ENCODE assay signal across 9 mouse cellular contexts in genomic region chr7:25793679-25794078, GRCm38 (mm10). TPM values are rescaled to one million over a fixed set of nuclear protein-coding genes. Genes with fewer than 3 reads are reported as not detected.
DNase-seq lines count a peak whose midpoint lies in the region; ATAC-seq and TF ChIP-seq lines count a peak whose summit lies in the region.
"Had no signal": no experiment of that assay in that cellular context is flagged by ENCODE, and none has a peak within 500 bp of the region (broad histone marks: within the 10 kb centered on the region; RNA-seq: fewer than 3 reads in every experiment).

No protein-coding gene starts in this region.

- H3K4me1 ChIP-seq in kidney, embryonic 15.5 days = peaks cover 12% of the 10 kb centered on the region
- peaks cover 15% of the 10 kb centered on the region for H3K4me1 ChIP-seq in E14TG2a.4 (replicated peaks; ENCODE audit: low read depth, low read length)
- H3K4me1 ChIP-seq in lung, adult 2 months (ENCODE audit: control insufficient read depth, insufficient read depth, low read length) = no peaks in the 10 kb centered on the region

- no peaks in the 10 kb centered on the region for H3K9me3 ChIP-seq in kidney, embryonic 15.5 days (replicated peaks)
- H3K9me3 ChIP-seq in E14TG2a.4 (ENCODE audit: low read length) = no peaks in the 10 kb centered on the region
- H3K9me3 ChIP-seq: hindbrain, embryonic 15.5 days had no signal

- no peaks in the 10 kb centered on the region for H3K36me3 ChIP-seq in kidney, embryonic 15.5 days
- no peaks in the 10 kb centered on the region for H3K36me3 ChIP-seq in E14TG2a.4 (ENCODE audit: insufficient read depth, low read length)
- H3K36me3 ChIP-seq: hindbrain, embryonic 15.5 days had no signal

- DNase-seq in kidney, adult 18-20 months = peak; percentile 48
- DNase-seq in A20 (ENCODE audit: low read depth, low spot score) = peak; percentile 24
- no peak for DNase-seq in lung, adult 2 months
- DNase-seq in frontal cortex, postnatal 10 days (ENCODE audit: low spot score in 2 of 2) = no peak
- no peak for DNase-seq in urinary bladder, postnatal 36 days (ENCODE audit: low spot score in 2 of 2)
- DNase-seq: gastrocnemius, postnatal 14 days had no signal

- TF ChIP-seq CTCF in E14TG2a.4 (conservative IDR thresholded peaks at IDR 0.05; ENCODE audit: low read length) = peak; percentile 27
- TF ChIP-seq CTCF in lung, adult 2 months (IDR thresholded peaks at IDR 0.05; ENCODE audit: insufficient read depth, low read length) = 0 out of 2 replicates have a peak, but pooled peaks have one; percentile 9

- H3K9ac ChIP-seq in kidney, embryonic 15.5 days = no peak overlapping the region
- H3K9ac ChIP-seq: hindbrain, embryonic 15.5 days had no signal

- no peak overlapping the region for H3K4me3 ChIP-seq in kidney, embryonic 15.5 days (replicated peaks)
- no peak overlapping the region for H3K4me3 ChIP-seq in E14TG2a.4 (replicated peaks; ENCODE audit: low read length)
- H3K4me3 ChIP-seq in lung, adult 2 months (replicated peaks; ENCODE audit: extremely low read depth, low read depth, low read length) = no peak overlapping the region
- H3K4me3 ChIP-seq: hindbrain, embryonic 15.5 days had no signal

- TF ChIP-seq POLR2A in lung, adult 2 months (IDR thresholded peaks at IDR 0.05; ENCODE audit: borderline replicate concordance, extremely low read depth, low read depth, low read length) = no peak

- WGBS in kidney, embryonic 15.5 days = 62% methylated on average over 3 of the region's 3 CpGs
- WGBS in lung, adult 2 months = 47% methylated on average over 3 of the region's 3 CpGs

- H3K27me3 ChIP-seq in kidney, embryonic 15.5 days = no peaks in the 10 kb centered on the region
- peaks cover 21% of the 10 kb centered on the region for H3K27me3 ChIP-seq in E14TG2a.4 (ENCODE audit: insufficient read depth, low read length)
- H3K27me3 ChIP-seq: hindbrain, embryonic 15.5 days had no signal

- no peak overlapping the region for H3K27ac ChIP-seq in kidney, embryonic 15.5 days
- H3K27ac ChIP-seq: hindbrain, embryonic 15.5 days had no signal

- H3K4me2 ChIP-seq in kidney, embryonic 15.5 days = no peak overlapping the region
- H3K4me2 ChIP-seq: hindbrain, embryonic 15.5 days had no signal

- no peak for ATAC-seq in kidney, embryonic 15.5 days (replicated peaks; ENCODE audit: low FRiP score)

RNA-seq across cellular contexts. Expression of gene Axl, which starts 5.2 kb away (rescaled TPM):
- polyA plus RNA-seq in kidney, embryonic 15.5 days (2015; fragmentation: Nextera tagmentation; extraction: Ambion mirVana) = 81.9 and 91.5 TPM in 2 replicates
- polyA plus RNA-seq in lung, adult 2 months (2012; rRNA removed) = 91.8 and 92.0 TPM in 2 replicates

RNA-seq across cellular contexts. Expression of gene Cyp2s1, which starts 23.0 kb away (rescaled TPM):
- 17.2 and 18.1 TPM in 2 replicates for polyA plus RNA-seq in kidney, embryonic 15.5 days (2015; fragmentation: Nextera tagmentation; extraction: Ambion mirVana)
- polyA plus RNA-seq in lung, adult 2 months (2012; rRNA removed) = 116 and 135 TPM in 2 replicates

RNA-seq across cellular contexts. Expression of gene Hnrnpul1, which starts 39.1 kb away (rescaled TPM):
- polyA plus RNA-seq in kidney, embryonic 15.5 days (2015; fragmentation: Nextera tagmentation; extraction: Ambion mirVana) = 61.3 and 65.0 TPM in 2 replicates
- polyA plus RNA-seq in lung, adult 2 months (2012; rRNA removed) = 43.8 and 49.9 TPM in 2 replicates

Comparison
In these comparisons a context has a peak if more than half of its experiments do, and no peak if none do; other contexts are left out.
1. DNase-seq: peak in kidney, adult 18-20 months (single experiment) and A20 (single experiment); none in lung, adult 2 months (single experiment), frontal cortex, postnatal 10 days (0 of 2) and urinary bladder, postnatal 36 days (0 of 2).